In the genomic region with DNA sequence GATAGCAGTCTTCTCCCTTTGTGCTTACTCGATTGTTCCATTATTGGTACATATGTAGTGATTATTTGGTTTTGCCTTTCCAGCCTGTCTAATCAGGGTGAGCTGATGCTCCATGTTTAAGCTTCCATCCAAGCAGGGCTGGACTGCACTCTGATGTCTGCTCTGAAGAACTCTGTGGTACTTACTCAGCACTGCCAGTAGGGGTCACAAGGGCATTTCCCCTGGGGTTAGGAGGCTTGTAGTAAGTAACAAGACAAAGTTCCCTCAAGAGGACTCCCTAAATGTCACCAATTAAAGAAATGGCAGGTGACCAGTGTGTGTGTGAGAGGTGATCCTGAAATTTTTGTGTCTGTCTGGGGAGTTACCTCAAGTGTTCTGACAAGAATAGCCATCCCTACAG, we compare ENCODE assay signal across 8 mouse cellular contexts.
A peak's percentile ranks its signal among the peaks of the same experiment; 100 is the strongest.
DNase-seq lines count a peak whose midpoint lies in the region; ATAC-seq lines count a peak whose summit lies in the region.

No protein-coding gene starts in this region.

- DNase-seq in gastrocnemius, postnatal 14 days: peak; percentile 22
- DNase-seq in gastrocnemius, adult 8-10 months (ENCODE audit: low spot score in 2 of 2): no peak
- DNase-seq in 3T3-L1 (ENCODE audit: low read depth, low spot score) (peak; percentile 29), ZHBTc4 (ENCODE audit: low read depth, low spot score) (peak; percentile 28), liver (peak; percentile 13)
- DNase-seq in thymus, postnatal 10 days (ENCODE audit: low spot score in 2 of 2): peak; percentile 11 to 53
- DNase-seq in neural tube, embryonic 10.5 days (ENCODE audit: extremely low spot score, low spot score): no peak

- intact Hi-C loops in gastrocnemius, postnatal 14 days (cut with DNase I; ENCODE audit: low total_unique reads): no loop called here

- ATAC-seq in cerebellum, adult (ENCODE audit: insufficient number of reproducible peaks, low FRiP score, low TSS enrichment): no peak

Comparison
In these comparisons a context has a peak if more than half of its experiments do, and no peak if none do; other contexts are left out.
1. DNase-seq: peak in gastrocnemius, postnatal 14 days (single experiment), 3T3-L1 (single experiment), ZHBTc4 (single experiment), liver (single experiment) and thymus, postnatal 10 days (2 of 2); none in gastrocnemius, adult 8-10 months (0 of 2) and neural tube, embryonic 10.5 days (single experiment).